Mouse (Mus musculus): ENCODE results near the gene Hcar2. TPM values are rescaled to one million over a fixed set of nuclear protein-coding genes. Genes with fewer than 3 reads are reported as not detected.

Gene Hcar2
- polyA plus RNA-seq (2011; ENCODE audit: insufficient read depth, insufficient read length, low replicate concordance, missing spikeins) = 3.6 TPM in 1 of 2 replicates, not detected in the other

DNA sequence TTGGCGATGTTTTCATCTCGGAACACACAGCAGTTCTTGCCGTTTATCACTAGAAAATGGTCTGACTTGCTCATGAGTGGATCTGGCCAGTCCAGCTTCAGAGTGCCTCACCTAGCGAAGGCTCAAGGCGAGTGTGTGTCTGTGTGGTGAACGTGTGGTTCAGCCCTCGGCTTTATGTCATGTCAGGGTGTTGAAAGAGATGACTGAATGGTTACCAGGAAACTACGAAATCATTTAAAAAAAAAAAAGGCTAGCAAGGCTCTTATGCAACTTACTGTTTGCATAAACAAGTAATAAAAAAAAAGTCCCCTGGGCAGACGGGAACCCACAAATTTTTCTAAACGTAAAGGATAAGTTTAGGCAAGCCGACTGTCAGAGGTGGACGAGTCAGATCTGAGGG is at the start of gene Hcar2:
Gene Hcar2, minus strand, starts transcription at position 135 of the 400 bp plus-strand sequence.
- H3K27ac ChIP-seq (ENCODE audit: control insufficient read depth, insufficient read depth, low read depth, low read length, poor library complexity) = peak within 1 kb of the TSS; percentile 50
- H3K4me1 ChIP-seq (ENCODE audit: control insufficient read depth, insufficient read depth, low read length) = peaks cover 9% of the 10 kb centered on the region
- 25% methylated on average over 12 of the region's 12 CpGs for whole genome bisulfite sequencing
- H3K4me3 ChIP-seq (replicated peaks; ENCODE audit: control insufficient read depth, low read depth, low read length) = peak within 1 kb of the TSS; percentile 2
- TF ChIP-seq CTCF (IDR thresholded peaks at IDR 0.05; ENCODE audit: control insufficient read depth, insufficient read depth, low read length) = no peak
- TF ChIP-seq POLR2A (IDR thresholded peaks at IDR 0.05; ENCODE audit: borderline replicate concordance, control insufficient read depth, low read depth, low read length) = no peak

DNA sequence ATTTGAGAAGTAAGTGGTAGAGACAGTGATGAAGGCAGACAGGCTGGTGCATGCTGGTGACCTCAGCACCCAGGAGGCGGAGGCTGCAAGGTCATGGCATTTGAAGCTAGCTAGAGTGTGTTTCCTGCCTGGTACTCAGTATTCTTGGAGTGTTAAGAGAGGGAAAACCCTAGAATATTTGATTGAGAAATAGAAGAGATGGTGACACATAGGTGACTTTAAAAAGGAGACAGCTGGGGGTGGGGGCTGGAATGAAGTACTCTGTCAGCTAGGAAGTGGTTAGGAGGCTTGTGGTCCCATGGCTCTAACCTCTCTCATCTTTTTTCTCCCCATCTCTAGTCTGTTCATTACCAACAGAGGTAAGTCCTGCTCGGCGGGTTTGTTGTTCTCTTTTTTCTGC is 49.6 kb upstream of the Hcar2 start:
- no peak overlapping the region for H3K27ac ChIP-seq (ENCODE audit: control insufficient read depth, insufficient read depth, low read depth, low read length, poor library complexity)
- no peak for TF ChIP-seq CTCF (IDR thresholded peaks at IDR 0.05; ENCODE audit: control insufficient read depth, insufficient read depth, low read length)
- no peak for TF ChIP-seq POLR2A (IDR thresholded peaks at IDR 0.05; ENCODE audit: borderline replicate concordance, control insufficient read depth, low read depth, low read length)
- no peak overlapping the region for H3K4me3 ChIP-seq (replicated peaks; ENCODE audit: control insufficient read depth, low read depth, low read length)
- 30% methylated on average over 3 of the region's 3 CpGs for WGBS
- no peaks in the 10 kb centered on the region for H3K4me1 ChIP-seq (ENCODE audit: control insufficient read depth, insufficient read depth, low read length)

DNA sequence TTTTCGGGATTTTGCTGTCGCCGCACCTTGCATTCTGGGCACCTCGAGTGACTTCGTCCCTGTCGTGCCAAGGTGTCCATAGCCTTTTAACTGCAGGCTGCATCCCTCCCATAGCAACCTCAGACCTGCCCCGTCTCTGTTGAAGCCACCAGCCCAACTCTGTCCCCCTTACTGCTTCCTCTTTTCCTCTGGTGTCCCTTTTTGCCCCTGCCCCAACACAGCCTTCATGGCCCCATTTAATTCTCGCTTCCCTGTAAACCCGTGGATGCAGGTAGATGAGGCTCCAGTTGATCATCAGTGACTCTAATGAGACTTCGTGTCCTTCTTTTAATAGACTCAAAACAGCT is 42.3 kb upstream of the Hcar2 start:
- no peaks in the 10 kb centered on the region; the same call in 1 of the 2 replicates for H3K4me1 ChIP-seq (ENCODE audit: control insufficient read depth, insufficient read depth, low read length)
- H3K4me3 ChIP-seq (replicated peaks; ENCODE audit: control insufficient read depth, low read depth, low read length) = peak overlapping the region; percentile 76
- WGBS = under 1% methylated on average over 10 of the region's 10 CpGs
- TF ChIP-seq CTCF (IDR thresholded peaks at IDR 0.05; ENCODE audit: control insufficient read depth, insufficient read depth, low read length) (no peak), POLR2A (IDR thresholded peaks at IDR 0.05; ENCODE audit: borderline replicate concordance, control insufficient read depth, low read depth, low read length) (no peak)
- H3K27ac ChIP-seq (ENCODE audit: control insufficient read depth, insufficient read depth, low read depth, low read length, poor library complexity) = peak overlapping the region; percentile 80

DNA sequence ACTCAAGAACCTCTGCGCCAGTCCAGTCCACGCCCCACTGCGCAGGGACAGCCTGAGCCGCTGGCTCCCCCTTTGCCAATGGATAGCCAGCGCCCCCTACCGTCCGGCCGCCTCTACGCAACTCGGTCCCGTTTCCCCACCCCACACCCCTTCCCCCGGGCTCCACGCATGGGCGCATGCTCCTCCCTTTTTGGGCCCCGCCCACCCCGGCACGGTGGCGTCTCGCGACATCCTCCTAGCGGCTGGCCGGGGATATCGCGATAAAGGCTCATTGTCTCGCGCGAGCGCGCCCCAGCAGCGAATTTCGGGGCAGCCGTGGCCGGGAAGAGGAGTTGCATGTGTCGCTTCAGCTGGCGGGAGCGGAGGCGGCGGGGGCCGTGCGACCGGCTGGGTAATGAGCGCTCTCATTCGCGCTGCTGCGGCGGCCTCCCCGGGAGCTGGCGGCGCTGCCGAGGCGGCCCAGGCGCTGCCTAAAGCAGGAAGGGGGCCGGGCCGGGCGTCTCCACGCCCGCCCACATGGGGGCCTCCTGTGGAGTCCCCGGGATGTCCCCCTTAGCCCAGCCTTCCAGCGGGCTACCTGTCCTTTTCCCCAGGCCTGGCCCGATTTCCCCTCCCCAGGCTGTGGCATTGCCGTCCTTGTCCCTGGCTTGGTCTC is 41.8 kb upstream of the Hcar2 start, which contains the start of gene Denr:
Gene Denr, plus strand, starts transcription at position 200 of the 655 bp plus-strand sequence.
- under 1% methylated on average over 61 of the region's 61 CpGs for WGBS
- peak within 1 kb of the TSS; percentile 80 for H3K27ac ChIP-seq (ENCODE audit: control insufficient read depth, insufficient read depth, low read depth, low read length, poor library complexity)
- H3K4me3 ChIP-seq (replicated peaks; ENCODE audit: control insufficient read depth, low read depth, low read length) = peak within 1 kb of the TSS; percentile 76
- H3K4me1 ChIP-seq (ENCODE audit: control insufficient read depth, insufficient read depth, low read length) = no peaks in the 10 kb centered on the region; the same call in 1 of the 2 replicates
- TF ChIP-seq POLR2A (IDR thresholded peaks at IDR 0.05; ENCODE audit: borderline replicate concordance, control insufficient read depth, low read depth, low read length) = peak; percentile 95; the same call in 1 of the 2 replicates
- peak; percentile 83 for TF ChIP-seq CTCF (IDR thresholded peaks at IDR 0.05; ENCODE audit: control insufficient read depth, insufficient read depth, low read length)

DNA sequence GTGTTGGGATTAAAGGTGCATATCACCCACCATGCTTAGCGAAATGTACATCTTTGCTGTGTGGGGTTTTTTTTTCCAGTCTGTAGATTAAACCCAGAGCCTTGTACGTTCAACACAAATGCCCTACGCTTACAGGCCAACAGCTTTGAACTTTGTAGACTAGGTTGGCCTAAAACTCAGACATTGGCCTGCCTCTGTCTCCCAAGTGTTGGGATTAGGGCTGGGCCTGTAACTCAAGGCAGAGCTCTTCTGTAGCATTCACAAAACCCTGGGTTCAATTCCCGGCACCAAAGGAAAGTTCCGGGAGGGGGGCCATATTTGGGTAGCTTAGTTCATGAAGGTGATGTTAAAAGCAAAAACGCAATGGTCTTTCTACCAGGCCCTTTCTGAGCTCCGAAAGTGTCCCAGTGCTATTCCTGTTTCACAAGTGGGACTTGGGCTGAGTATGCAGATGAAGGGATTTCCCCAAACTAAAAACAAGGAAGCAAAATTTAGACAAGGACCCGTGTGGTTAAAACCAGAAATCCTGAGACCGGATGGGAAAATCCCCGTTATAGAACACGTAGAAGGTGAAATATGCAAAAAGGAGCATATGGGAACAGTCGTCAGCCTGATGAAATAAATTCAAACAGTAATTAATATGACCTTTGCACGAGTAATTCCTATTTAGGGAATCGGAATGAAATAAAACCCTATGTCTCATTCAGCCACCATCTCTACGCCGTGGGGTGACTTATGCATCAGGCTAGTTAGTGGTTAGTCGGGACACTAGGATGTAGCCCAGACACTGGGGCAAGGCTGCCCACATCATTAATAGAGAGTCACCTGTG is 41.1 kb upstream of the Hcar2 start:
- Histone ChIP-seq H3K27ac (ENCODE audit: control insufficient read depth, insufficient read depth, low read depth, low read length, poor library complexity) (no peak overlapping the region), H3K4me1 (ENCODE audit: control insufficient read depth, insufficient read depth, low read length) (no peaks in the 10 kb centered on the region; the same call in 1 of the 2 replicates), H3K4me3 (replicated peaks; ENCODE audit: control insufficient read depth, low read depth, low read length) (peak overlapping the region; percentile 66)
- no peak for TF ChIP-seq CTCF (IDR thresholded peaks at IDR 0.05; ENCODE audit: control insufficient read depth, insufficient read depth, low read length)
- TF ChIP-seq POLR2A (IDR thresholded peaks at IDR 0.05; ENCODE audit: borderline replicate concordance, control insufficient read depth, low read depth, low read length) = no peak
- 31% methylated on average over 17 of the region's 17 CpGs for WGBS

DNA sequence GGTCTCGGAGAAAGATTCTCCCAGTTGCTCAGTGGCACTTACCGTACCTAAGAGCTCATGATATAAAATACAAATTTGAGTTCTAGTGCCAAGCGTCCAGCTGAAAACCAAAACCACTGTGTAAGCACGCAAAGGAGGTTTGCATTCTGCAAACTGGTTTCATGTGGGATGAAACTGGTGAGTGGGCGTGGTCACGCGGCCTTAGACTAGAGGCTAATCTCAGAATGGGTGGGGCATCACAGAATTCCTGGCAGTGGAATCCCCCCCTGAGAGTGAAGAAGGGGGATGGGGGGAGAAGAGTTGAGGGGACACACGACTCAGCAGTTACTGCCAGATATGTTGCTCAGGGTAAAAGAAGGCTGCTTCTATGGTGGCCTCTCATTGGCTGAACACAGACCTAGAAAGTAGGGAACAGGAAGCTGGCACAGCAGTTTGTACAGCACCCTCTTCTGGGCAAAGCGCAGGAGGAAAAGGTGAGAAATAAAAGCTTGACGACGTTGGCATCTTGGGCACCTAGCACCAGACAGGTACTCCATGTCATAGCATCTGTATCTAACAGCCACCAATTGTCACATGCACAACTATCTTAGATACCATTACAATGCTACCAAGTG is 38.9 kb upstream of the Hcar2 start:
- H3K27ac ChIP-seq (ENCODE audit: control insufficient read depth, insufficient read depth, low read depth, low read length, poor library complexity) = no peak overlapping the region
- no peak for TF ChIP-seq CTCF (IDR thresholded peaks at IDR 0.05; ENCODE audit: control insufficient read depth, insufficient read depth, low read length)
- no peak for TF ChIP-seq POLR2A (IDR thresholded peaks at IDR 0.05; ENCODE audit: borderline replicate concordance, control insufficient read depth, low read depth, low read length)
- 65% methylated on average over 11 of the region's 11 CpGs for WGBS
- no peak overlapping the region for H3K4me3 ChIP-seq (replicated peaks; ENCODE audit: control insufficient read depth, low read depth, low read length)
- H3K4me1 ChIP-seq (ENCODE audit: control insufficient read depth, insufficient read depth, low read length) = no peaks in the 10 kb centered on the region; the same call in 1 of the 2 replicates

DNA sequence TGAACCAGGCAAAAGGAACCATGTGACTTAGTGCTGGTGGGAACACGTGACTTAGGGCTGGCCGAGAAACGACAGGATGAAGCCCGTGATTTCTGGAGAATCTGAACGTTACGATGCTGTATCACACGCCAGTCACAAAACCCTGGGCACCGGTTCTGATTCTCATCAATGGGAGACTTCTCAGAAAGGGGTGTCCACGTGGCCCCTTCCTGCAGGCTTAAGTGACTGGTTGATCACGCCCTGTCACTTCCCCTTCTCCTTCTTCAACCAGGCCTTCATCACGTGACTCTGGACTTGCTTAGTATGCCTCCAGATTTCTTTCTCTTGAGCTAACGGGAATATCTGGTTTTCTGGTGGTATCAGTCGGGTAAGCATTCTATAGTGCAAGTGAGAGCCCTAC is 32.1 kb upstream of the Hcar2 start:
- peak overlapping the region; percentile 41 for H3K4me3 ChIP-seq (replicated peaks; ENCODE audit: control insufficient read depth, low read depth, low read length)
- WGBS = 9% methylated on average over 13 of the region's 13 CpGs
- no peak overlapping the region for H3K27ac ChIP-seq (ENCODE audit: control insufficient read depth, insufficient read depth, low read depth, low read length, poor library complexity)
- no peak for TF ChIP-seq CTCF (IDR thresholded peaks at IDR 0.05; ENCODE audit: control insufficient read depth, insufficient read depth, low read length)
- no peak for TF ChIP-seq POLR2A (IDR thresholded peaks at IDR 0.05; ENCODE audit: borderline replicate concordance, control insufficient read depth, low read depth, low read length)
- H3K4me1 ChIP-seq (ENCODE audit: control insufficient read depth, insufficient read depth, low read length) = no peaks in the 10 kb centered on the region

DNA sequence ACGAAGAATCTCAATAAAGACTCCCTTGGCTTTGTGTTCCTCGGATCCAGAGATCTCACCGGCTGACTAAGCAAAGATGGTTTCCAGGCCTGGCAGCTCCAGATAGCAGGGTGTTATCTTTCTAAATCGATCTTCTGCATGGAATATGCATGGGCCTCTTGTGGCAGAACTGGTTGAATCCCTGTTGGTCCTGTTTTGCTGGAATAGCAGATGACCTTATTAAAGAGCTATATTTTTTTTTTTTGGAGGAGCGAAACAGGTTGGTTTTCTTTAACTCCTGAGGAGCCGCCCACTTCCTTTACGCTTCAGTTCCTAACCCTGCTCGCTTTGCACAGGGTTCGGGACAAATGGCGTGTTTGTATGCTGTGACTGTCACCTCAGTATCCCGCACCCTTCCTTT is 31.1 kb upstream of the Hcar2 start:
- H3K4me3 ChIP-seq (replicated peaks; ENCODE audit: control insufficient read depth, low read depth, low read length) = no peak overlapping the region
- peaks cover 2% of the 10 kb centered on the region; the same call in 1 of the 2 replicates for H3K4me1 ChIP-seq (ENCODE audit: control insufficient read depth, insufficient read depth, low read length)
- no peak overlapping the region for H3K27ac ChIP-seq (ENCODE audit: control insufficient read depth, insufficient read depth, low read depth, low read length, poor library complexity)
- 79% methylated on average over 11 of the region's 11 CpGs for WGBS
- no peak for TF ChIP-seq CTCF (IDR thresholded peaks at IDR 0.05; ENCODE audit: control insufficient read depth, insufficient read depth, low read length)
- no peak for TF ChIP-seq POLR2A (IDR thresholded peaks at IDR 0.05; ENCODE audit: borderline replicate concordance, control insufficient read depth, low read depth, low read length)
